Mouse (Mus musculus) intestine, embryonic 15.5 days (tissue): Measurements from ENCODE around the gene Pax8. TPM values are rescaled to one million over a fixed set of nuclear protein-coding genes. Genes with fewer than 3 reads are reported as not detected.
A peak's percentile ranks its signal among the peaks of the same experiment; 100 is the strongest.

Source experiments
- ATAC-seq: fragments of 200-750 bp; cut with Nextera tagmentation; 2 replicates; pipeline ENCODE4 v1.8.0; 2017; ENCODE audit warnings: moderate TSS enrichment, moderate library complexity
- H3K27ac ChIP-seq: fragments of 300-500 bp; sonication (generic); 2 replicates; pipeline ENCODE4 v1.5.1; 2015; ENCODE audit warnings: mild to moderate bottlenecking, inconsistent platforms
- H3K27me3 ChIP-seq: fragments of 300-500 bp; sonication (generic); replicated peaks from 2 replicates; pipeline ENCODE4 v1.6.1; 2015; ENCODE audit warnings: inconsistent platforms
- H3K36me3 ChIP-seq: fragments of 300-500 bp; sonication (generic); 2 replicates; pipeline ENCODE4 v1.6.1; 2015; ENCODE audit warnings: inconsistent platforms
- H3K4me1 ChIP-seq: fragments of 300-500 bp; sonication (generic); replicated peaks from 2 replicates; pipeline ENCODE4 v1.6.1; 2015; ENCODE audit warnings: inconsistent platforms
- H3K4me2 ChIP-seq: fragments of 300-500 bp; sonication (generic); replicated peaks from 2 replicates; pipeline ENCODE4 v1.6.1; 2015; ENCODE audit warnings: mild to moderate bottlenecking, inconsistent platforms
- H3K4me3 ChIP-seq: fragments of 300-500 bp; sonication (generic); replicated peaks from 2 replicates; pipeline ENCODE4 v1.5.1; 2015; ENCODE audit warnings: inconsistent platforms
- H3K9ac ChIP-seq: fragments of 300-500 bp; sonication (generic); 2 replicates; pipeline ENCODE4 v1.6.1; 2015; ENCODE audit warnings: inconsistent platforms
- H3K9me3 ChIP-seq: fragments of 300-500 bp; sonication (generic); 2 replicates; pipeline ENCODE4 v1.6.1; 2016; ENCODE audit warnings: inconsistent platforms
- WGBS: fragments of 180-500 bp; shearing (Covaris S2); methylation state at CpG from one replicate; pipeline ENCODE4 v1.1.7; 2015; 5-methylcytosine and 5-hydroxymethylcytosine counted together
- polyA plus RNA-seq: library from polyadenylated mRNA; unstranded; fragments of >200 nt; fragmentation: Nextera tagmentation; extraction: Ambion mirVana; gene quantifications from 2 replicates; pipeline ENCODE4 v1.2.1, GENCODE M21; 2015

Gene Pax8
- polyA plus RNA-seq, 1 experiment from 2014 or later, result 0.73 TPM

- Histone ChIP-seq H3K4me2 (no peak overlapping the region), H3K27ac (peak overlapping the region; percentile 49), H3K4me1 (0 out of 2 replicates have a peak, but pooled peaks cover 3% of the 10 kb centered on the region), H3K4me3 (no peak overlapping the region), H3K36me3 (no peaks in the 10 kb centered on the region), H3K27me3 (no peaks in the 10 kb centered on the region), H3K9ac (no peak overlapping the region), H3K9me3 (no peaks in the 10 kb centered on the region)
- peak; percentile 93 for ATAC-seq
- WGBS, result 14% methylated on average over 6 of the region's 6 CpGs
Measured at GRCm38 (mm10) chr2:24455057-24455855, 20.1 kb downstream of the Pax8 start.

GRCm38 (mm10) chr2:24454429-24455011 is 20.9 kb downstream of the Pax8 start:
- no peaks in the 10 kb centered on the region for H3K4me1 ChIP-seq
- no peak overlapping the region for H3K9ac ChIP-seq
- H3K36me3 ChIP-seq, result no peaks in the 10 kb centered on the region
- no peak overlapping the region for H3K4me3 ChIP-seq
- H3K4me2 ChIP-seq, result no peak overlapping the region
- 0 out of 2 replicates have a peak, but pooled peaks have one; percentile 4 for ATAC-seq
- H3K27ac ChIP-seq, result peak overlapping the region; percentile 49
- 65% methylated on average over 1 of the region's 1 CpGs for WGBS
- H3K27me3 ChIP-seq, result no peaks in the 10 kb centered on the region
- no peaks in the 10 kb centered on the region for H3K9me3 ChIP-seq

- no peaks in the 10 kb centered on the region for H3K9me3 ChIP-seq
- no peaks in the 10 kb centered on the region for H3K36me3 ChIP-seq
- H3K27ac ChIP-seq, result no peak overlapping the region
- no peaks in the 10 kb centered on the region for H3K4me1 ChIP-seq
- H3K4me3 ChIP-seq, result no peak overlapping the region
- H3K9ac ChIP-seq, result no peak overlapping the region
- H3K4me2 ChIP-seq, result no peak overlapping the region
- no peak for ATAC-seq
- H3K27me3 ChIP-seq, result no peaks in the 10 kb centered on the region
- WGBS, result 70% methylated on average over 5 of the region's 5 CpGs
Measured at GRCm38 (mm10) chr2:24453206-24453605, 22.2 kb downstream of the Pax8 start.

- no peak for ATAC-seq
- no peaks in the 10 kb centered on the region for H3K36me3 ChIP-seq
- H3K27ac ChIP-seq, result no peak overlapping the region
- H3K4me3 ChIP-seq, result no peak overlapping the region
- H3K4me2 ChIP-seq, result no peak overlapping the region
- no peak overlapping the region for H3K9ac ChIP-seq
- no peaks in the 10 kb centered on the region for H3K27me3 ChIP-seq
- no peaks in the 10 kb centered on the region for H3K4me1 ChIP-seq
- no peaks in the 10 kb centered on the region for H3K9me3 ChIP-seq
- 79% methylated on average over 4 of the region's 4 CpGs for WGBS
Measured at GRCm38 (mm10) chr2:24449111-24449510, 26.3 kb downstream of the Pax8 start.

- no peak overlapping the region for H3K27ac ChIP-seq
- no peak overlapping the region for H3K4me3 ChIP-seq
- no peak overlapping the region for H3K9ac ChIP-seq
- H3K4me2 ChIP-seq, result no peak overlapping the region
- no peaks in the 10 kb centered on the region for H3K9me3 ChIP-seq
- no peaks in the 10 kb centered on the region for H3K36me3 ChIP-seq
- WGBS, result 64% methylated on average over 3 of the region's 3 CpGs
- ATAC-seq, result no peak
- no peaks in the 10 kb centered on the region for H3K4me1 ChIP-seq
- H3K27me3 ChIP-seq, result no peaks in the 10 kb centered on the region
Measured at GRCm38 (mm10) chr2:24443256-24443790, 32.1 kb downstream of the Pax8 start.

GRCm38 (mm10) chr2:24442303-24442925 is 33.0 kb downstream of the Pax8 start:
- WGBS, result 72% methylated on average over 4 of the region's 4 CpGs
- no peak overlapping the region for H3K4me2 ChIP-seq
- H3K27me3 ChIP-seq, result no peaks in the 10 kb centered on the region
- H3K9me3 ChIP-seq, result no peaks in the 10 kb centered on the region
- ATAC-seq, result no peak
- H3K4me1 ChIP-seq, result no peaks in the 10 kb centered on the region
- H3K27ac ChIP-seq, result no peak overlapping the region
- no peak overlapping the region for H3K9ac ChIP-seq
- H3K4me3 ChIP-seq, result no peak overlapping the region
- no peaks in the 10 kb centered on the region for H3K36me3 ChIP-seq

GRCm38 (mm10) chr2:24441899-24442298 is 33.5 kb downstream of the Pax8 start:
- Histone ChIP-seq H3K4me1 (no peaks in the 10 kb centered on the region), H3K4me2 (no peak overlapping the region), H3K9me3 (no peaks in the 10 kb centered on the region), H3K27me3 (no peaks in the 10 kb centered on the region), H3K36me3 (no peaks in the 10 kb centered on the region), H3K9ac (no peak overlapping the region), H3K4me3 (no peak overlapping the region), H3K27ac (no peak overlapping the region)
- ATAC-seq, result no peak

GRCm38 (mm10) chr2:24440056-24440455 is 35.3 kb downstream of the Pax8 start:
- Histone ChIP-seq H3K27me3 (no peaks in the 10 kb centered on the region), H3K9me3 (no peaks in the 10 kb centered on the region), H3K36me3 (no peaks in the 10 kb centered on the region), H3K9ac (no peak overlapping the region), H3K27ac (no peak overlapping the region), H3K4me1 (no peaks in the 10 kb centered on the region), H3K4me3 (no peak overlapping the region), H3K4me2 (no peak overlapping the region)
- no peak for ATAC-seq
- WGBS, result 81% methylated on average over 2 of the region's 2 CpGs

GRCm38 (mm10) chr2:24435699-24436098 is 39.7 kb downstream of the Pax8 start:
- peak; percentile 28; the same call in 1 of the 2 replicates for ATAC-seq
- no peaks in the 10 kb centered on the region for H3K36me3 ChIP-seq
- no peak overlapping the region for H3K27ac ChIP-seq
- no peak overlapping the region for H3K4me2 ChIP-seq
- WGBS, result 69% methylated on average over 11 of the region's 11 CpGs
- no peaks in the 10 kb centered on the region for H3K9me3 ChIP-seq
- no peak overlapping the region for H3K9ac ChIP-seq
- H3K4me3 ChIP-seq, result no peak overlapping the region
- H3K4me1 ChIP-seq, result no peaks in the 10 kb centered on the region
- no peaks in the 10 kb centered on the region for H3K27me3 ChIP-seq

GRCm38 (mm10) chr2:24434670-24435069 is 40.7 kb downstream of the Pax8 start:
- H3K4me1 ChIP-seq, result no peaks in the 10 kb centered on the region
- no peaks in the 10 kb centered on the region for H3K27me3 ChIP-seq
- H3K4me2 ChIP-seq, result no peak overlapping the region
- no peak overlapping the region for H3K4me3 ChIP-seq
- ATAC-seq, result no peak
- no peaks in the 10 kb centered on the region for H3K36me3 ChIP-seq
- H3K9ac ChIP-seq, result no peak overlapping the region
- H3K27ac ChIP-seq, result no peak overlapping the region
- 86% methylated on average over 2 of the region's 2 CpGs for WGBS
- no peaks in the 10 kb centered on the region for H3K9me3 ChIP-seq

- Histone ChIP-seq H3K27ac (no peak overlapping the region), H3K4me2 (no peak overlapping the region), H3K4me3 (no peak overlapping the region), H3K9me3 (no peaks in the 10 kb centered on the region), H3K9ac (no peak overlapping the region), H3K27me3 (no peaks in the 10 kb centered on the region), H3K36me3 (no peaks in the 10 kb centered on the region), H3K4me1 (no peaks in the 10 kb centered on the region)
- WGBS, result 79% methylated on average over 4 of the region's 4 CpGs
- ATAC-seq, result no peak
Measured at GRCm38 (mm10) chr2:24429806-24430205, 45.6 kb downstream of the Pax8 start.

GRCm38 (mm10) chr2:24427866-24428675 is 47.3 kb downstream of the Pax8 start:
- H3K27ac ChIP-seq, result no peak overlapping the region

More at GRCm38 (mm10) chr2:24427866-24428675, 47.3 kb downstream of the Pax8 start:
- no peak overlapping the region for H3K4me3 ChIP-seq
- no peak overlapping the region for H3K4me2 ChIP-seq
- H3K4me1 ChIP-seq, result no peaks in the 10 kb centered on the region
- no peak overlapping the region for H3K9ac ChIP-seq
- 53% methylated on average over 12 of the region's 12 CpGs for WGBS
- ATAC-seq, result no peak
- no peaks in the 10 kb centered on the region for H3K9me3 ChIP-seq
- H3K27me3 ChIP-seq, result no peaks in the 10 kb centered on the region
- H3K36me3 ChIP-seq, result no peaks in the 10 kb centered on the region
